Mouse (Mus musculus) intestine, embryonic 16.5 days (tissue): ENCODE measurements around the gene Ddost. TPM values are rescaled to one million over a fixed set of nuclear protein-coding genes. Genes with fewer than 3 reads are reported as not detected.

Experiments
- ATAC-seq: fragments of 200-750 bp; cut with Nextera tagmentation; 2 replicates; pipeline ENCODE4 v1.8.0; 2017; ENCODE audit warnings: moderate TSS enrichment, moderate library complexity
- H3K27ac ChIP-seq: fragments of 300-500 bp; sonication (generic); 2 replicates; pipeline ENCODE4 v1.5.1; 2014; ENCODE audit warnings: mild to moderate bottlenecking, low read length
- H3K27me3 ChIP-seq: fragments of 300-500 bp; sonication (generic); replicated peaks from 2 replicates; pipeline ENCODE4 v1.6.1; 2014; ENCODE audit warnings: low read length, control low read depth, mixed read lengths; ENCODE audit not compliant: control insufficient read depth, insufficient read depth
- H3K36me3 ChIP-seq: fragments of 300-500 bp; sonication (generic); 2 replicates; pipeline ENCODE4 v1.6.1; 2014; ENCODE audit warnings: low read length, control low read depth; ENCODE audit not compliant: control insufficient read depth, insufficient read depth
- H3K4me1 ChIP-seq: fragments of 300-500 bp; sonication (generic); 2 replicates; pipeline ENCODE4 v1.6.1; 2014; ENCODE audit warnings: low read length, control low read depth, mixed read lengths; ENCODE audit not compliant: control insufficient read depth, insufficient read depth
- H3K4me2 ChIP-seq: fragments of 300-500 bp; sonication (generic); 2 replicates; pipeline ENCODE4 v1.6.1; 2014; ENCODE audit warnings: low read depth, low read length, control low read depth
- H3K4me3 ChIP-seq: fragments of 300-500 bp; sonication (generic); 2 replicates; pipeline ENCODE4 v1.5.1; 2014; ENCODE audit warnings: mild to moderate bottlenecking, low read length
- H3K9ac ChIP-seq: fragments of 300-500 bp; sonication (generic); 2 replicates; pipeline ENCODE4 v1.6.1; 2014; ENCODE audit warnings: low read depth, low read length
- H3K9me3 ChIP-seq: fragments of 300-500 bp; sonication (generic); 2 replicates; pipeline ENCODE4 v1.6.1; 2016; ENCODE audit warnings: low read length, control low read depth; ENCODE audit not compliant: control insufficient read depth
- WGBS: fragments of 180-500 bp; shearing (Covaris S2); extraction: QIAGEN DNeasy Blood & Tissue Kit; methylation state at CpG from one replicate; pipeline ENCODE4 v1.1.7; 2014; 5-methylcytosine and 5-hydroxymethylcytosine counted together
- polyA plus RNA-seq: library from polyadenylated mRNA; unstranded; fragments of >200 nt; fragmentation: Nextera tagmentation; extraction: Ambion mirVana; gene quantifications from 2 replicates; pipeline ENCODE4 v1.2.1, GENCODE M21; 2015

Ddost gene
- polyA plus RNA-seq, 1 experiment from 2014 or later: 427 TPM

- 90% methylated on average over 3 of the region's 3 CpGs for WGBS
These were observed 2.5 kb downstream of the Ddost start for GRCm38 (mm10) chr4:138307025-138307424.

GRCm38 (mm10) chr4:138307739-138308138 is 3.2 kb downstream of the Ddost start:
- Histone ChIP-seq H3K9me3 (no peaks in the 10 kb centered on the region), H3K27me3 (no peaks in the 10 kb centered on the region), H3K36me3 (peaks cover 26% of the 10 kb centered on the region), H3K27ac (no peak overlapping the region), H3K9ac (no peak overlapping the region), H3K4me1 (peaks cover 18% of the 10 kb centered on the region), H3K4me2 (no peak overlapping the region), H3K4me3 (no peak overlapping the region)
- WGBS: 85% methylated on average over 12 of the region's 12 CpGs
- no peak for ATAC-seq

More at GRCm38 (mm10) chr4:138307025-138307424, 2.5 kb downstream of the Ddost start:
- ATAC-seq: no peak
- peaks cover 18% of the 10 kb centered on the region for H3K4me1 ChIP-seq
- peaks cover 25% of the 10 kb centered on the region for H3K36me3 ChIP-seq
- no peak overlapping the region for H3K9ac ChIP-seq
- H3K9me3 ChIP-seq: no peaks in the 10 kb centered on the region
- H3K4me3 ChIP-seq: no peak overlapping the region
- no peak overlapping the region for H3K4me2 ChIP-seq
- no peaks in the 10 kb centered on the region for H3K27me3 ChIP-seq
- no peak overlapping the region for H3K27ac ChIP-seq

- Histone ChIP-seq H3K4me2 (no peak overlapping the region), H3K36me3 (peaks cover 31% of the 10 kb centered on the region), H3K9me3 (no peaks in the 10 kb centered on the region), H3K27me3 (no peaks in the 10 kb centered on the region), H3K27ac (no peak overlapping the region), H3K9ac (no peak overlapping the region), H3K4me1 (peaks cover 6% of the 10 kb centered on the region), H3K4me3 (no peak overlapping the region)
- no peak for ATAC-seq
- 90% methylated on average over 19 of the region's 19 CpGs for WGBS
These were observed 5.9 kb downstream of the Ddost start for GRCm38 (mm10) chr4:138310311-138310910.

- no peak overlapping the region for H3K4me2 ChIP-seq
- peak; percentile 77 for ATAC-seq
- no peaks in the 10 kb centered on the region for H3K4me1 ChIP-seq
- no peak overlapping the region for H3K9ac ChIP-seq
- H3K4me3 ChIP-seq: no peak overlapping the region
- H3K9me3 ChIP-seq: no peaks in the 10 kb centered on the region
- peaks cover 34% of the 10 kb centered on the region for H3K36me3 ChIP-seq
- no peaks in the 10 kb centered on the region for H3K27me3 ChIP-seq
- WGBS: 55% methylated on average over 8 of the region's 8 CpGs
- H3K27ac ChIP-seq: no peak overlapping the region
These were observed 7.1 kb downstream of the Ddost start for GRCm38 (mm10) chr4:138311595-138311994.

GRCm38 (mm10) chr4:138312105-138312504 is 7.6 kb downstream of the Ddost start:
- whole genome bisulfite sequencing: 98% methylated on average over 3 of the region's 3 CpGs
- no peak overlapping the region for H3K4me3 ChIP-seq
- H3K9ac ChIP-seq: no peak overlapping the region
- peaks cover 34% of the 10 kb centered on the region for H3K36me3 ChIP-seq
- H3K4me1 ChIP-seq: no peaks in the 10 kb centered on the region
- no peak for ATAC-seq
- H3K27me3 ChIP-seq: no peaks in the 10 kb centered on the region
- H3K4me2 ChIP-seq: no peak overlapping the region
- no peak overlapping the region for H3K27ac ChIP-seq
- H3K9me3 ChIP-seq: no peaks in the 10 kb centered on the region

GRCm38 (mm10) chr4:138313021-138313420 is 8.5 kb downstream of the Ddost start:
- H3K9ac ChIP-seq: no peak overlapping the region
- WGBS: 86% methylated on average over 11 of the region's 11 CpGs
- H3K9me3 ChIP-seq: no peaks in the 10 kb centered on the region
- H3K4me3 ChIP-seq: no peak overlapping the region
- H3K4me2 ChIP-seq: no peak overlapping the region
- H3K27me3 ChIP-seq: no peaks in the 10 kb centered on the region
- H3K36me3 ChIP-seq: peaks cover 29% of the 10 kb centered on the region
- no peak for ATAC-seq
- H3K4me1 ChIP-seq: no peaks in the 10 kb centered on the region
- no peak overlapping the region for H3K27ac ChIP-seq

GRCm38 (mm10) chr4:138313795-138314194 is 9.3 kb downstream of the Ddost start:
- Histone ChIP-seq H3K36me3 (peaks cover 29% of the 10 kb centered on the region), H3K4me2 (no peak overlapping the region), H3K4me3 (no peak overlapping the region), H3K4me1 (no peaks in the 10 kb centered on the region), H3K9me3 (no peaks in the 10 kb centered on the region), H3K27me3 (no peaks in the 10 kb centered on the region), H3K9ac (no peak overlapping the region), H3K27ac (no peak overlapping the region)
- 93% methylated on average over 4 of the region's 4 CpGs for WGBS
- no peak for ATAC-seq

- Histone ChIP-seq H3K9me3 (no peaks in the 10 kb centered on the region), H3K36me3 (peaks cover 20% of the 10 kb centered on the region), H3K4me2 (no peak overlapping the region), H3K4me3 (no peak overlapping the region), H3K9ac (no peak overlapping the region), H3K27ac (no peak overlapping the region), H3K27me3 (no peaks in the 10 kb centered on the region), H3K4me1 (no peaks in the 10 kb centered on the region)
- no peak for ATAC-seq
- WGBS: 70% methylated on average over 9 of the region's 9 CpGs
These were observed 11.3 kb downstream of the Ddost start for GRCm38 (mm10) chr4:138315781-138316180.

GRCm38 (mm10) chr4:138316369-138316768 is 11.8 kb downstream of the Ddost start:
- H3K36me3 ChIP-seq: peaks cover 14% of the 10 kb centered on the region
- no peaks in the 10 kb centered on the region for H3K9me3 ChIP-seq
- H3K4me3 ChIP-seq: no peak overlapping the region
- no peak overlapping the region for H3K9ac ChIP-seq
- H3K4me2 ChIP-seq: no peak overlapping the region
- H3K27me3 ChIP-seq: no peaks in the 10 kb centered on the region
- H3K27ac ChIP-seq: no peak overlapping the region
- ATAC-seq: no peak
- no peaks in the 10 kb centered on the region for H3K4me1 ChIP-seq
- WGBS: 88% methylated on average over 6 of the region's 6 CpGs
